Mouse (Mus musculus) adrenal gland, adult 2 months (tissue): ENCODE measurements around the gene Gla. TPM values are rescaled to one million over a fixed set of nuclear protein-coding genes. Genes with fewer than 3 reads are reported as not detected.

Source experiments
- polyA plus RNA-seq: library from polyadenylated mRNA; depleted of rRNA; stranded (reverse); fragments of >200 nt; gene quantifications from 2 replicates; pipeline ENCODE4 v1.2.3, GENCODE M21; 2012; rRNA removed
- total RNA-seq, 2 experiments: library from RNA; stranded (reverse); gene quantifications; 2 replicates each; pipeline ENCODE4 v1.2.3; 2021

Gene Gla
- total and polyA plus RNA-seq, 3 experiments: 1.1 to 16.4 (median 13.5) TPM

Other genes with a start within 250 kb of the Gla start
- gene Drp2, start 196.6 kb downstream of the Gla start, total RNA-seq: under 1 TPM; 0.35 to 0.41 TPM
- 0.11 and 0.13 TPM in 2 replicates for gene Drp2, start 196.6 kb downstream of the Gla start, polyA plus RNA-seq
- not detected for gene Taf7l, start 124.6 kb downstream of the Gla start, total RNA-seq
- gene Taf7l, start 124.6 kb downstream of the Gla start, polyA plus RNA-seq: not detected in 2 replicates
- 10 to 100 TPM; 33.2 to 40.3 TPM for gene Timm8a1, start 59.3 kb downstream of the Gla start, total RNA-seq
- 0.30 and 0.33 TPM in 2 replicates for gene Timm8a1, start 59.3 kb downstream of the Gla start, polyA plus RNA-seq
- 1 to 10 TPM; 1.3 to 1.7 TPM for gene Btk, start 17.6 kb downstream of the Gla start, total RNA-seq
- gene Btk, start 17.6 kb downstream of the Gla start, polyA plus RNA-seq: 0.11 and 0.17 TPM in 2 replicates
- gene Rpl36a, start 15.5 kb downstream of the Gla start, total RNA-seq: 100 to 1,000 TPM; 189 to 235 TPM
- 7.7 and 8.0 TPM in 2 replicates for gene Rpl36a, start 15.5 kb downstream of the Gla start, polyA plus RNA-seq
- gene Hnrnph2, start 54 bp upstream of the Gla start, total RNA-seq: 100 to 1,000 TPM in 1 of 2 experiments, 10 to 100 TPM in 1; 99.9 to 107 TPM
- 2.1 TPM in 2 replicates for gene Hnrnph2, start 54 bp upstream of the Gla start, polyA plus RNA-seq
- gene Armcx4, start 85.4 kb upstream of the Gla start, total RNA-seq: 10 to 100 TPM in 1 of 2 experiments, 1 to 10 TPM in 1; 9.1 to 14.9 TPM
- 0.51 and 0.56 TPM in 2 replicates for gene Armcx4, start 85.4 kb upstream of the Gla start, polyA plus RNA-seq
- 10 to 100 TPM; 18.5 to 21.7 TPM for gene Armcx1, start 116.8 kb upstream of the Gla start, total RNA-seq
- 0.94 and 1.9 TPM in 2 replicates for gene Armcx1, start 116.8 kb upstream of the Gla start, polyA plus RNA-seq
- 10 to 100 TPM in 1 of 2 experiments, 1 to 10 TPM in 1; 5.9 to 14.7 TPM for gene Armcx6, start 150.3 kb upstream of the Gla start, total RNA-seq
- 1.2 and 2.0 TPM in 2 replicates for gene Armcx6, start 150.3 kb upstream of the Gla start, polyA plus RNA-seq
- 10 to 100 TPM; 36.0 to 44.7 TPM for gene Armcx3, start 155.5 kb upstream of the Gla start, total RNA-seq
- gene Armcx3, start 155.5 kb upstream of the Gla start, polyA plus RNA-seq: 1.6 and 3.1 TPM in 2 replicates
- 10 to 100 TPM; 23.9 to 57.8 TPM for gene Armcx2, start 208.1 kb upstream of the Gla start, total RNA-seq
- 32.0 and 40.6 TPM in 2 replicates for gene Armcx2, start 208.1 kb upstream of the Gla start, polyA plus RNA-seq